Mouse (Mus musculus) intestine, postnatal 0 days (tissue): ENCODE measurements around the gene Zkscan5. TPM values are rescaled to one million over a fixed set of nuclear protein-coding genes. Genes with fewer than 3 reads are reported as not detected.
"Not testable (repeated sequence)": the region's sequence is repeated elsewhere in the genome, so short reads cannot be mapped to it uniquely, and the experiment has no call there.

Experiments used
- ATAC-seq: fragments of 200-750 bp; cut with Nextera tagmentation; 2 replicates; pipeline ENCODE4 v1.8.0; 2017; ENCODE audit warnings: mild to moderate bottlenecking, moderate TSS enrichment, moderate library complexity
- H3K27ac ChIP-seq: fragments of 300-500 bp; sonication (generic); 2 replicates; pipeline ENCODE4 v1.5.1; 2014; ENCODE audit warnings: mild to moderate bottlenecking, low read depth, low read length, moderate library complexity
- H3K27me3 ChIP-seq: fragments of 300-500 bp; sonication (generic); replicated peaks from 2 replicates; pipeline ENCODE4 v1.6.1; 2014; ENCODE audit warnings: low read length, mixed read lengths; ENCODE audit not compliant: control insufficient read depth, insufficient read depth
- H3K36me3 ChIP-seq: fragments of 300-500 bp; sonication (generic); 2 replicates; pipeline ENCODE4 v1.6.1; 2014; ENCODE audit warnings: mild to moderate bottlenecking, moderate library complexity; ENCODE audit not compliant: control insufficient read depth, insufficient read depth
- H3K4me1 ChIP-seq: fragments of 300-500 bp; sonication (generic); replicated peaks from 2 replicates; pipeline ENCODE4 v1.6.1; 2014; ENCODE audit warnings: antibody characterized with exemption, low read length, mixed read lengths; ENCODE audit not compliant: control insufficient read depth, insufficient read depth
- H3K4me2 ChIP-seq: fragments of 300-500 bp; sonication (generic); replicated peaks from 2 replicates; pipeline ENCODE4 v1.6.1; 2014; ENCODE audit warnings: low read depth, mild to moderate bottlenecking, moderate library complexity
- H3K4me3 ChIP-seq: fragments of 300-500 bp; sonication (generic); 2 replicates; pipeline ENCODE4 v1.5.1; 2014; ENCODE audit warnings: low read depth, low read length
- H3K9ac ChIP-seq: fragments of 300-500 bp; sonication (generic); 2 replicates; pipeline ENCODE4 v1.6.1; 2014; ENCODE audit warnings: mild to moderate bottlenecking, low read depth, low read length
- H3K9me3 ChIP-seq: fragments of 300-500 bp; sonication (generic); 2 replicates; pipeline ENCODE4 v1.6.1; 2016; ENCODE audit warnings: mixed run types; ENCODE audit not compliant: control insufficient read depth
- CTCF ChIP-seq: sonication (generic); IDR thresholded peaks from 2 replicates; pipeline ENCODE4 v1.5.1; 2016; ENCODE audit warnings: low read depth, mild to moderate bottlenecking, control low read depth, antibody characterized with exemption, moderate library complexity
- WGBS: fragments of 180-500 bp; shearing (Covaris S2); extraction: QIAGEN DNeasy Blood & Tissue Kit; methylation state at CpG from one replicate; pipeline ENCODE4 v1.1.7; 2014; 5-methylcytosine and 5-hydroxymethylcytosine counted together
- polyA plus RNA-seq: library from polyadenylated mRNA; unstranded; fragments of >200 nt; fragmentation: Nextera tagmentation; extraction: Ambion mirVana; gene quantifications from 2 replicates; pipeline ENCODE4 v1.2.1, GENCODE M21; 2015

Gene Zkscan5
- polyA plus RNA-seq, 1 experiment from 2014 or later: 4.1 TPM

- WGBS: 96% methylated on average over 8 of the region's 8 CpGs
- H3K4me3 ChIP-seq: no peak overlapping the region
- H3K36me3 ChIP-seq: peaks cover 39% of the 10 kb centered on the region
- no peaks in the 10 kb centered on the region for H3K9me3 ChIP-seq
- no peaks in the 10 kb centered on the region for H3K4me1 ChIP-seq
- H3K4me2 ChIP-seq: no peak overlapping the region
- no peak overlapping the region for H3K27ac ChIP-seq
- TF ChIP-seq CTCF: no peak
- no peak overlapping the region for H3K9ac ChIP-seq
- no peaks in the 10 kb centered on the region for H3K27me3 ChIP-seq
- ATAC-seq: no peak
These were observed 15.6 kb downstream of the Zkscan5 start for GRCm38 (mm10) chr5:145219981-145220380.

GRCm38 (mm10) chr5:145222840-145223239 is 18.5 kb downstream of the Zkscan5 start:
- peak overlapping the region; percentile 83 for H3K27ac ChIP-seq
- ATAC-seq: peak; percentile 97
- WGBS: 46% methylated on average over 5 of the region's 5 CpGs

GRCm38 (mm10) chr5:145223395-145223794 is 19.0 kb downstream of the Zkscan5 start:
- Histone ChIP-seq H3K4me2 (no peak overlapping the region), H3K9me3 (no peaks in the 10 kb centered on the region), H3K27me3 (no peaks in the 10 kb centered on the region), H3K36me3 (peaks cover 32% of the 10 kb centered on the region), H3K9ac (no peak overlapping the region; the same call in 1 of the 2 replicates), H3K27ac (peak overlapping the region; percentile 83), H3K4me1 (peaks cover 5% of the 10 kb centered on the region; the same call in 1 of the 2 replicates), H3K4me3 (no peak overlapping the region)
- WGBS: 50% methylated on average over 12 of the region's 12 CpGs
- TF ChIP-seq CTCF: no peak
- ATAC-seq: peak; percentile 50

More at GRCm38 (mm10) chr5:145222840-145223239, 18.5 kb downstream of the Zkscan5 start:
- Histone ChIP-seq H3K9me3 (no peaks in the 10 kb centered on the region), H3K27me3 (no peaks in the 10 kb centered on the region), H3K9ac (no peak overlapping the region), H3K4me2 (no peak overlapping the region), H3K4me3 (no peak overlapping the region), H3K4me1 (peaks cover 5% of the 10 kb centered on the region; the same call in 1 of the 2 replicates), H3K36me3 (peaks cover 38% of the 10 kb centered on the region)
- no peak for TF ChIP-seq CTCF

GRCm38 (mm10) chr5:145226453-145226852 is 22.1 kb downstream of the Zkscan5 start:
- H3K9me3 ChIP-seq: no peaks in the 10 kb centered on the region
- H3K4me2 ChIP-seq: no peak overlapping the region
- no peak overlapping the region for H3K4me3 ChIP-seq
- H3K27me3 ChIP-seq: no peaks in the 10 kb centered on the region
- no peak for ATAC-seq
- H3K9ac ChIP-seq: no peak overlapping the region
- no peak overlapping the region for H3K27ac ChIP-seq
- H3K4me1 ChIP-seq: peaks cover 5% of the 10 kb centered on the region; the same call in 1 of the 2 replicates
- H3K36me3 ChIP-seq: peaks cover 5% of the 10 kb centered on the region; the same call in 1 of the 2 replicates
- no peak for TF ChIP-seq CTCF
- WGBS: 35% methylated on average over 2 of the region's 2 CpGs

- not testable (repeated sequence) for H3K9ac ChIP-seq
These were observed 24.9 kb downstream of the Zkscan5 start for GRCm38 (mm10) chr5:145229283-145229682.

GRCm38 (mm10) chr5:145230641-145231040 is 26.3 kb downstream of the Zkscan5 start:
- no peaks in the 10 kb centered on the region for H3K27me3 ChIP-seq
- no peak for TF ChIP-seq CTCF
- no peaks in the 10 kb centered on the region for H3K9me3 ChIP-seq
- H3K4me1 ChIP-seq: peaks cover 5% of the 10 kb centered on the region; the same call in 1 of the 2 replicates
- WGBS: 71% methylated on average over 4 of the region's 4 CpGs
- ATAC-seq: no peak
- peak overlapping the region; percentile 72 for H3K4me2 ChIP-seq
- no peak overlapping the region for H3K4me3 ChIP-seq
- H3K9ac ChIP-seq: no peak overlapping the region
- H3K36me3 ChIP-seq: peaks cover 23% of the 10 kb centered on the region
- H3K27ac ChIP-seq: peak overlapping the region; percentile 57; the same call in 1 of the 2 replicates

More at GRCm38 (mm10) chr5:145229283-145229682, 24.9 kb downstream of the Zkscan5 start:
- WGBS: 83% methylated on average over 6 of the region's 6 CpGs
- H3K36me3 ChIP-seq: peaks cover 11% of the 10 kb centered on the region; the same call in 1 of the 2 replicates
- H3K27ac ChIP-seq, H3K4me1 ChIP-seq, ATAC-seq, H3K4me3 ChIP-seq, H3K27me3 ChIP-seq, H3K4me2 ChIP-seq, H3K9me3 ChIP-seq: not testable (repeated sequence)
